Mouse (Mus musculus) spleen, adult 18-20 months (tissue): ENCODE measurements around the gene Prx.

Experiments used
- DNase-seq, 2 experiments: peaks; one replicate each; pipeline ENCODE4 v3.0.0; 2022; ENCODE audit warnings: mixed read lengths in 2 of 2

Prx gene

GRCm38 (mm10) chr7:27523805-27524204 is 24.7 kb downstream of the Prx start:
- DNase-seq = no peak

GRCm38 (mm10) chr7:27526039-27526827 is 27.1 kb downstream of the Prx start:
- peak; percentile 32 to 76 for DNase-seq

GRCm38 (mm10) chr7:27529070-27529469 is 29.9 kb downstream of the Prx start:
- no peak for DNase-seq

- no peak for DNase-seq
Measured at GRCm38 (mm10) chr7:27530937-27531336, 31.8 kb downstream of the Prx start.

- DNase-seq = no peak
Measured at GRCm38 (mm10) chr7:27531707-27532106, 32.6 kb downstream of the Prx start.

GRCm38 (mm10) chr7:27532480-27533050 is 33.4 kb downstream of the Prx start:
- DNase-seq = no peak

GRCm38 (mm10) chr7:27535386-27535785 is 36.3 kb downstream of the Prx start:
- no peak for DNase-seq

- DNase-seq = no peak
Measured at GRCm38 (mm10) chr7:27536618-27537017, 37.5 kb downstream of the Prx start.

GRCm38 (mm10) chr7:27537998-27538397 is 38.9 kb downstream of the Prx start:
- no peak for DNase-seq

GRCm38 (mm10) chr7:27538797-27539196 is 39.7 kb downstream of the Prx start:
- no peak for DNase-seq

- DNase-seq = no peak
Measured at GRCm38 (mm10) chr7:27540521-27540920, 41.4 kb downstream of the Prx start.

GRCm38 (mm10) chr7:27540935-27541334 is 41.8 kb downstream of the Prx start:
- DNase-seq = no peak

GRCm38 (mm10) chr7:27541431-27541830 is 42.3 kb downstream of the Prx start:
- DNase-seq = peak; percentile 78 to 79

- no peak for DNase-seq
Measured at GRCm38 (mm10) chr7:27541922-27542321, 42.8 kb downstream of the Prx start.

- DNase-seq = peak; percentile 77 to 85
Measured at GRCm38 (mm10) chr7:27542392-27543033, 43.4 kb downstream of the Prx start.

GRCm38 (mm10) chr7:27543065-27543464 is 43.9 kb downstream of the Prx start:
- no peak for DNase-seq

- no peak for DNase-seq
Measured at GRCm38 (mm10) chr7:27543851-27544250, 44.7 kb downstream of the Prx start.

GRCm38 (mm10) chr7:27544675-27545370 is 45.7 kb downstream of the Prx start:
- peak; percentile 55 to 68 for DNase-seq

GRCm38 (mm10) chr7:27549597-27549996 is 50.5 kb downstream of the Prx start:
- DNase-seq = no peak

- no peak for DNase-seq
Measured at GRCm38 (mm10) chr7:27552070-27552469, 52.9 kb downstream of the Prx start.

GRCm38 (mm10) chr7:27552931-27553513 is 53.9 kb downstream of the Prx start, which contains the start of the genes Pld3 and 2310022A10Rik:
Pld3 (minus strand) TSS chr7:27553218.
2310022A10Rik (plus strand) TSS chr7:27553233.
- peak; percentile 92 to 94 for DNase-seq

GRCm38 (mm10) chr7:27560291-27560887 is 61.3 kb downstream of the Prx start:
- DNase-seq = no peak
